Mouse (Mus musculus) CH12.LX (cell line): ENCODE data around the gene Abhd6. TPM values are rescaled to one million over a fixed set of nuclear protein-coding genes. Genes with fewer than 3 reads are reported as not detected.
A peak's percentile ranks its signal among the peaks of the same experiment; 100 is the strongest.

ENCODE experiments used
- DNase-seq: peaks from one replicate; pipeline ENCODE4 v3.0.0-alpha.2; 2013; ENCODE audit errors: extremely low read depth
- H3K27ac ChIP-seq: 2 replicates; pipeline ENCODE4 v1.5.1; 2012; ENCODE audit warnings: low read depth, mild to moderate bottlenecking, control low read depth, moderate library complexity; ENCODE audit not compliant: insufficient read depth
- H3K27me3 ChIP-seq: replicated peaks from 2 replicates; pipeline ENCODE3; 2012; ENCODE audit warnings: inconsistent platforms
- H3K36me3 ChIP-seq, 2 experiments: replicated peaks in 1 of 2; 2 replicates each; pipeline versions ENCODE3 to v1.6.1; 2012; ENCODE audit warnings: inconsistent platforms in 1 of 2, low read length in 1 of 2, mild to moderate bottlenecking in 1 of 2, mixed read lengths in 1 of 2, moderate library complexity in 1 of 2; ENCODE audit not compliant: control insufficient read depth in 1 of 2, insufficient read depth in 1 of 2
- H3K4me1 ChIP-seq, 2 experiments: 2 replicates each; pipeline ENCODE4 v1.6.1; 2012; ENCODE audit warnings: inconsistent platforms in 1 of 2, moderate library complexity in 1 of 2; ENCODE audit not compliant: insufficient read depth in 2 of 2, control insufficient read depth in 1 of 2
- H3K4me2 ChIP-seq: 2 replicates; pipeline ENCODE4 v1.6.1; 2012; ENCODE audit warnings: low read depth, mild to moderate bottlenecking, control low read depth; ENCODE audit not compliant: poor library complexity, insufficient read depth, severe bottlenecking
- H3K4me3 ChIP-seq, 3 experiments: fragments of 150-350 bp in 1 of 3; sonication (generic) in 1 of 3; replicated peaks in 1 of 3; 2 replicates each; pipeline versions ENCODE3 to v1.5.1; 2011 to 2012; ENCODE audit warnings: low read depth in 2 of 3, low read length in 2 of 3, mild to moderate bottlenecking in 2 of 3, moderate library complexity in 2 of 3, control low read depth in 1 of 3, improper control_type of control experiment in 1 of 3, inconsistent platforms in 1 of 3, mixed read lengths in 1 of 3; ENCODE audit not compliant: poor library complexity in 1 of 3
- H3K79me2 ChIP-seq: replicated peaks from 2 replicates; pipeline ENCODE4 v1.6.1; 2012; ENCODE audit warnings: mild to moderate bottlenecking, moderate library complexity; ENCODE audit not compliant: control insufficient read depth, poor library complexity, insufficient read depth, severe bottlenecking; ENCODE audit errors: extremely low read depth
- H3K9ac ChIP-seq: 2 replicates; pipeline ENCODE4 v1.6.1; 2012; ENCODE audit warnings: low read depth, mild to moderate bottlenecking, control low read depth, moderate library complexity; ENCODE audit not compliant: insufficient read depth
- H3K9me3 ChIP-seq: replicated peaks from 2 replicates; pipeline ENCODE3; 2012; ENCODE audit warnings: low read length, inconsistent platforms, mixed read lengths
- BHLHE40 ChIP-seq: IDR thresholded peaks from 2 replicates; pipeline ENCODE4 v1.6.1; 2011; ENCODE audit warnings: mild to moderate bottlenecking, low read depth, low read length, improper control_type of control experiment
- CHD1 ChIP-seq: IDR thresholded peaks from 2 replicates; pipeline ENCODE4 v1.6.1; 2012; ENCODE audit warnings: low read depth, low read length, improper control_type of control experiment, inconsistent platforms
- CHD2 ChIP-seq: IDR thresholded peaks from 2 replicates; pipeline ENCODE4 v1.6.1; 2011; ENCODE audit warnings: low read length, improper control_type of control experiment
- CTCF ChIP-seq, 2 experiments: IDR thresholded peaks in 1 of 2; conservative IDR thresholded peaks in 1 of 2; 2 replicates each; pipeline ENCODE4 v1.5.1; 2011 to 2012; ENCODE audit warnings: low read depth in 2 of 2, low read length in 2 of 2, improper control_type of control experiment in 1 of 2, inconsistent platforms in 1 of 2, mild to moderate bottlenecking in 1 of 2, moderate library complexity in 1 of 2
- E2F4 ChIP-seq: IDR thresholded peaks from 2 replicates; pipeline ENCODE4 v1.6.1; 2011; ENCODE audit warnings: low read depth, low read length, improper control_type of control experiment; ENCODE audit not compliant: insufficient replicate concordance
- ELF1 ChIP-seq: IDR thresholded peaks from 2 replicates; pipeline ENCODE4 v1.6.1; 2014; ENCODE audit warnings: low read depth, mild to moderate bottlenecking, inconsistent platforms, low read length, improper control_type of control experiment
- EP300 ChIP-seq: IDR thresholded peaks from 2 replicates; pipeline ENCODE4 v1.6.1; 2011; ENCODE audit warnings: low read length, improper control_type of control experiment
- ETS1 ChIP-seq: conservative IDR thresholded peaks from 2 replicates; pipeline ENCODE4 v1.6.1; 2012; ENCODE audit warnings: low read depth, mild to moderate bottlenecking, inconsistent platforms, low read length, improper control_type of control experiment, moderate library complexity
- GABPA ChIP-seq: IDR thresholded peaks from 2 replicates; pipeline ENCODE4 v1.6.1; 2012; ENCODE audit warnings: low read depth, low read length, improper control_type of control experiment, inconsistent platforms; ENCODE audit not compliant: insufficient replicate concordance
- HCFC1 ChIP-seq: IDR thresholded peaks from 2 replicates; pipeline ENCODE4 v1.6.1; 2012; ENCODE audit warnings: low read depth, mild to moderate bottlenecking, inconsistent platforms, low read length, improper control_type of control experiment
- IRF4 ChIP-seq: IDR thresholded peaks from 2 replicates; pipeline ENCODE4 v1.6.1; 2014; ENCODE audit warnings: low read depth, mild to moderate bottlenecking, inconsistent platforms, low read length, improper control_type of control experiment
- JUN ChIP-seq: IDR thresholded peaks from 2 replicates; pipeline ENCODE4 v1.6.1; 2011; ENCODE audit warnings: low read depth, mild to moderate bottlenecking, low read length, improper control_type of control experiment, moderate library complexity; ENCODE audit not compliant: insufficient read depth
- JUND ChIP-seq: conservative IDR thresholded peaks from 2 replicates; pipeline ENCODE4 v1.6.1; 2011; ENCODE audit warnings: low read depth, low read length, improper control_type of control experiment
- KAT2A ChIP-seq: IDR thresholded peaks from 2 replicates; pipeline ENCODE4 v1.6.1; 2012; ENCODE audit warnings: low read length, improper control_type of control experiment, inconsistent platforms; ENCODE audit not compliant: insufficient replicate concordance
- MAFK ChIP-seq: IDR thresholded peaks from 2 replicates; pipeline ENCODE4 v1.6.1; 2011; ENCODE audit warnings: low read length, improper control_type of control experiment; ENCODE audit not compliant: insufficient replicate concordance
- MAX ChIP-seq: IDR thresholded peaks from 2 replicates; pipeline ENCODE4 v1.6.1; 2011; ENCODE audit warnings: low read length, improper control_type of control experiment
- MAZ ChIP-seq: IDR thresholded peaks from 2 replicates; pipeline ENCODE4 v1.6.1; 2012; ENCODE audit warnings: low read depth, mild to moderate bottlenecking, inconsistent platforms, low read length, improper control_type of control experiment, moderate library complexity
- MEF2A ChIP-seq: IDR thresholded peaks from 2 replicates; pipeline ENCODE4 v1.6.1; 2014; ENCODE audit warnings: low read depth, mild to moderate bottlenecking, inconsistent platforms, low read length, improper control_type of control experiment, borderline replicate concordance
- MXI1 ChIP-seq: IDR thresholded peaks from 2 replicates; pipeline ENCODE4 v1.6.1; 2011; ENCODE audit warnings: mild to moderate bottlenecking, low read depth, low read length, improper control_type of control experiment
- MYC ChIP-seq: IDR thresholded peaks from 2 replicates; pipeline ENCODE4 v1.6.1; 2011; ENCODE audit warnings: low read depth, mild to moderate bottlenecking, improper control_type of control experiment, low read length
- NELFE ChIP-seq: IDR thresholded peaks from 2 replicates; pipeline ENCODE4 v1.6.1; 2011; ENCODE audit warnings: low read depth, low read length, improper control_type of control experiment
- NRF1 ChIP-seq: IDR thresholded peaks from 2 replicates; pipeline ENCODE4 v1.6.1; 2014; ENCODE audit warnings: low read depth, mild to moderate bottlenecking, inconsistent platforms, low read length, improper control_type of control experiment, moderate library complexity
- PAX5 ChIP-seq: IDR thresholded peaks from 2 replicates; pipeline ENCODE4 v1.6.1; 2012; ENCODE audit warnings: low read length, inconsistent platforms, mixed read lengths
- POLR2A ChIP-seq: IDR thresholded peaks from 2 replicates; pipeline ENCODE4 v1.6.1; 2011; ENCODE audit warnings: low read depth, mild to moderate bottlenecking, improper control_type of control experiment, low read length
- POLR2AphosphoS2 ChIP-seq: IDR thresholded peaks from 2 replicates; pipeline ENCODE4 v1.6.1; 2011; ENCODE audit warnings: low read depth, low read length, improper control_type of control experiment
- RAD21 ChIP-seq: IDR thresholded peaks from 2 replicates; pipeline ENCODE4 v1.6.1; 2011; ENCODE audit warnings: low read depth, mild to moderate bottlenecking, low read length, improper control_type of control experiment, moderate library complexity
- RCOR1 ChIP-seq: conservative IDR thresholded peaks from 2 replicates; pipeline ENCODE4 v1.6.1; 2012; ENCODE audit warnings: low read depth, mild to moderate bottlenecking, inconsistent platforms, low read length, improper control_type of control experiment
- SIN3A ChIP-seq: IDR thresholded peaks from 2 replicates; pipeline ENCODE4 v1.6.1; 2012; ENCODE audit warnings: low read length, improper control_type of control experiment, inconsistent platforms
- SMC3 ChIP-seq: IDR thresholded peaks from 2 replicates; pipeline ENCODE4 v1.6.1; 2011; ENCODE audit warnings: low read depth, low read length, improper control_type of control experiment
- TBP ChIP-seq: conservative IDR thresholded peaks from 2 replicates; pipeline ENCODE4 v1.6.1; 2011; ENCODE audit warnings: low read depth, low read length, improper control_type of control experiment
- TCF12 ChIP-seq: IDR thresholded peaks from 2 replicates; pipeline ENCODE4 v1.6.1; 2014; ENCODE audit warnings: low read depth, mild to moderate bottlenecking, inconsistent platforms, low read length, improper control_type of control experiment
- UBTF ChIP-seq: IDR thresholded peaks from 2 replicates; pipeline ENCODE4 v1.6.1; 2012; ENCODE audit warnings: low read depth, mild to moderate bottlenecking, inconsistent platforms, low read length, improper control_type of control experiment, moderate library complexity
- USF1 ChIP-seq: IDR thresholded peaks from 2 replicates; pipeline ENCODE4 v1.6.1; 2014; ENCODE audit warnings: low read depth, mild to moderate bottlenecking, inconsistent platforms, low read length, improper control_type of control experiment
- USF2 ChIP-seq: conservative IDR thresholded peaks from 2 replicates; pipeline ENCODE4 v1.6.1; 2011; ENCODE audit warnings: low read depth, low read length, improper control_type of control experiment
- ZC3H11A ChIP-seq: IDR thresholded peaks from 2 replicates; pipeline ENCODE4 v1.6.1; 2012; ENCODE audit warnings: low read depth, mild to moderate bottlenecking, inconsistent platforms, low read length, improper control_type of control experiment
- ZKSCAN1 ChIP-seq: IDR thresholded peaks from 2 replicates; pipeline ENCODE4 v1.6.1; 2012; ENCODE audit warnings: low read depth, inconsistent platforms, low read length, improper control_type of control experiment, borderline replicate concordance
- ZMIZ1 ChIP-seq: IDR thresholded peaks from 2 replicates; pipeline ENCODE4 v1.6.1; 2012; ENCODE audit warnings: low read depth, mild to moderate bottlenecking, inconsistent platforms, low read length, improper control_type of control experiment
- ZNF384 ChIP-seq: IDR thresholded peaks from 2 replicates; pipeline ENCODE4 v1.6.1; 2012; ENCODE audit warnings: low read depth, low read length, improper control_type of control experiment, inconsistent platforms
- dilution Hi-C: fragments of 300-500 bp; cut with MboI; formaldehyde crosslinking; loops from 2 replicates; pipeline ENCODE4 v1.14.3; 2020; ENCODE audit warnings: low sequenced_read_pairs; ENCODE audit not compliant: extremely low pct_unique_long_range_greater_than_20kb, extremely low pct_ligation_motif_present
- in situ Hi-C: fragments of 300-500 bp; cut with MboI; formaldehyde crosslinking; loops from 3 replicates; pipeline ENCODE4 v1.14.3; 2019; ENCODE audit warnings: low sequenced_read_pairs, low pct_ligation_motif_present, low pct_unique_long_range_greater_than_20kb, mixed read lengths
- polyA plus RNA-seq: library from polyadenylated mRNA; unstranded; fragments of >175 nt; gene quantifications from 2 replicates; pipeline ENCODE4 v1.2.1, GENCODE M21; 2012; ENCODE audit warnings: low read depth; ENCODE audit not compliant: insufficient read length
- total RNA-seq, 2 experiments: library from RNA; depleted of rRNA; stranded (reverse); fragments of 300-350 nt in 1 of 2; fragments of >200 nt in 1 of 2; gene quantifications; 2 replicates each; pipeline ENCODE4 v1.2.3; 2012 to 2014

Abhd6 gene
- total and polyA plus RNA-seq, 3 experiments: 31.9 to 55.9 (median 36.0) TPM

DNA sequence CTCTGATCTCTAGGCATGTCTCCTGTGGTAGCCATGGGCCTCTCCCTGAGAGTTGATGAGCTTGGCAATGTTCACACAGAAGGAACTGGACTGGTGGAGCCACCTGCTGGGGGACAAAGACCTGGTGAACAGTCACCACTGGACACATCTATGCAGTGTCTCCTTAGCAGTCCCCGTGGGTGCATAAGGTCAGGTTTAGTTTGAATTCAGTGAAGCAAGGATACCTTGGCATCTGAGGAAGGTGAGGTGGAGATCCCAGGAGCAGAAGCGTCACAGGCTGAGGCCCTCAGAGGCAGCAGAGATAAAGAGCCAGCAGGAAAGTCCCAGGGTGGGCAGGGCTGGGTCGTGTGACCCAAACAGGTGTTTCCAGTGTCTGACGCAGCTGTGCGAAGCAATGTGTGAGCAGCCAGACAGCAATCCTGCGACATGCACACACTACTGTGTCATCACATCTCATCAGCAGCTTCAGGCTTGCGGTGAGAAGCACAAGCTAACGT is 8.4 kb upstream of the Abhd6 start, which contains the start of gene Dnase1l3:
Dnase1l3 (minus strand) TSS at position 303 of the 497 bp plus-strand sequence.
- dilution Hi-C loops: no loop called here
- no peaks in the 10 kb centered on the region for H3K79me2 ChIP-seq

DNA sequence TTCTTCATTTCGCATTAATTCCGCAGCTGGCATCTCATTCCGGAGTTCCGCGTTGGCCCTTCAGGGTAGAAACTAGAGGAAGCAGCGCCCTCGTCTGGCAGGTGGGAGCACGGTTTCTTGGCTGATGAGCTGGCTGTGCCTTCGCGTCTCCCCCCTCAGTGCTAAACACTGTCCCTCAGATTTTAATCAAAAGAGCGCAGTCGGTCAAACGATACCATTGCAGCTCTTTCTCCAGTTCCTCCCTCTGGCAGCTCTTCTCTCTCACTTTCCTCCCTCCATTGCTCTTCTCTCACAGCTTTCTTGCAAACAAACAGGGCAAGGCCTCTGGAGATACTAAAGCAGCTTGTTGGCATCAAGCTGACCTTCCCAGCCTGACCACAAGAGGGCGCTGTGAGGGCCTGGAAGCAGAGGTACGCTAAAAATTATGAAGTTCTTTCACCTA is 5.4 kb upstream of the Abhd6 start:
- dilution Hi-C loops (no loop called here), in situ Hi-C loops (loop anchor here (10.0 kb wide), 2 partner anchors 178 to 182 kb away; partner anchors contain the start of genes Flnb and Pdhb)
- Histone ChIP-seq H3K27ac (no peak overlapping the region), H3K4me3 (peak overlapping the region in 1 of 3 experiments; percentile 5), H3K27me3 (peaks cover 8% of the 10 kb centered on the region), H3K36me3 (peaks cover 0 to 3% of the 10 kb centered on the region in 2 experiments), H3K9ac (peak overlapping the region; percentile 31; the same call in 1 of the 2 replicates), H3K4me2 (peak overlapping the region; percentile 91), H3K79me2 (no peaks in the 10 kb centered on the region), H3K9me3 (no peaks in the 10 kb centered on the region), H3K4me1 (peaks cover 36 to 41% of the 10 kb centered on the region in 2 experiments)
- peak; percentile 93 for DNase-seq
- TF ChIP-seq UBTF (no peak), E2F4 (no peak), TCF12 (no peak), POLR2AphosphoS2 (no peak), ELF1 (peak; percentile 86), USF2 (no peak), CHD1 (no peak), ZNF384 (no peak), PAX5 (no peak), IRF4 (peak; percentile 5; the same call in 1 of the 2 replicates), TBP (no peak), MEF2A (peak; percentile 3; the same call in 1 of the 2 replicates), BHLHE40 (no peak), RCOR1 (no peak)

More for the DNA sequence above, 8.4 kb upstream of the Abhd6 start, which contains the start of gene Dnase1l3:
- H3K9me3 ChIP-seq: no peaks in the 10 kb centered on the region
- H3K4me1 ChIP-seq: peaks cover 56 to 67% of the 10 kb centered on the region in 2 experiments
- H3K27me3 ChIP-seq: no peaks in the 10 kb centered on the region
- peak within 1 kb of the TSS; percentile 36; the same call in 1 of the 2 replicates for H3K9ac ChIP-seq
- DNase-seq: peak; percentile 86
- peak within 1 kb of the TSS; percentile 77 for H3K27ac ChIP-seq
- TF ChIP-seq HCFC1: no peak
- 0 out of 2 replicates have a peak, but pooled peaks have one; percentile 40 for TF ChIP-seq CHD2
- TF ChIP-seq MEF2A: peak; percentile 75; the same call in 1 of the 2 replicates
- no peak for TF ChIP-seq GABPA
- TF ChIP-seq ZKSCAN1: no peak
- peak; percentile 89 for TF ChIP-seq SMC3
- TF ChIP-seq CHD1: no peak
- TF ChIP-seq ZNF384: no peak
- TF ChIP-seq KAT2A: 0 out of 2 replicates have a peak, but pooled peaks have one; percentile 41
- peak; percentile 97 for TF ChIP-seq ETS1
- peak; percentile 75 for TF ChIP-seq MAX
- no peak; the same call in 1 of the 2 replicates for TF ChIP-seq USF2
- TF ChIP-seq NRF1: no peak; the same call in 1 of the 2 replicates
- TF ChIP-seq ELF1: peak; percentile 40
- TF ChIP-seq MYC: 0 out of 2 replicates have a peak, but pooled peaks have one; percentile 42
- TF ChIP-seq ZMIZ1: peak; percentile 57; the same call in 1 of the 2 replicates
- no peak for TF ChIP-seq E2F4
- no peak for TF ChIP-seq NELFE
- peak; percentile 95 for TF ChIP-seq TCF12
- 0 out of 2 replicates have a peak, but pooled peaks have one; percentile 20 for TF ChIP-seq JUN
- TF ChIP-seq SIN3A: peak; percentile 42; the same call in 1 of the 2 replicates
- no peak for TF ChIP-seq UBTF
- TF ChIP-seq BHLHE40: peak; percentile 98
- TF ChIP-seq USF1: peak; percentile 12; the same call in 1 of the 2 replicates
- 0 out of 2 replicates have a peak, but pooled peaks have one; percentile 64 for TF ChIP-seq EP300
- TF ChIP-seq CTCF (conservative IDR thresholded peaks at IDR 0.05 in 1 of 2, IDR thresholded peaks at IDR 0.05 in 1 of 2; ENCODE audit: low read depth in 2 of 2, low read length in 2 of 2): peak; percentile 15 to 81; a peak in 2 of 4 replicates
- TF ChIP-seq RCOR1: 0 out of 2 replicates have a peak, but pooled peaks have one; percentile 16
- TF ChIP-seq JUND: no peak
- TF ChIP-seq IRF4: peak; percentile 75
- peak; percentile 60; the same call in 1 of the 2 replicates for TF ChIP-seq MAZ
- TF ChIP-seq POLR2AphosphoS2: no peak
- TF ChIP-seq TBP: 0 out of 2 replicates have a peak, but pooled peaks have one; percentile 44
- TF ChIP-seq PAX5: no peak
- TF ChIP-seq MXI1: peak; percentile 61; the same call in 1 of the 2 replicates
- no peak for TF ChIP-seq ZC3H11A
- TF ChIP-seq POLR2A: 0 out of 2 replicates have a peak, but pooled peaks have one; percentile 36
- peak; percentile 27; the same call in 1 of the 2 replicates for TF ChIP-seq MAFK
- TF ChIP-seq RAD21: peak; percentile 71
- in situ Hi-C loops: loop anchor here (10.0 kb wide), 2 partner anchors 180 kb away; partner anchors contain the start of genes Flnb and Pdhb
- peaks cover 0 to 23% of the 10 kb centered on the region in 2 experiments for H3K36me3 ChIP-seq
- peak within 1 kb of the TSS; percentile 51 to 68 (median 56) for H3K4me3 ChIP-seq
- peak within 1 kb of the TSS; percentile 80 for H3K4me2 ChIP-seq
